Mouse (Mus musculus) embryonic facial prominence, embryonic 10.5 days (tissue): Measurements from ENCODE around the gene Olfr71. TPM values are rescaled to one million over a fixed set of nuclear protein-coding genes. Genes with fewer than 3 reads are reported as not detected.

Source experiments
- DNase-seq: peaks from one replicate; pipeline ENCODE4 v3.0.0-alpha.2; 2017; ENCODE audit warnings: low spot score
- H3K27ac ChIP-seq: fragments of 300-500 bp; sonication (generic); replicated peaks from 2 replicates; pipeline ENCODE4 v1.5.1; 2016; ENCODE audit warnings: mild to moderate bottlenecking
- H3K27me3 ChIP-seq: fragments of 300-500 bp; sonication (generic); replicated peaks from 2 replicates; pipeline ENCODE4 v1.6.1; 2016; ENCODE audit warnings: low read depth, mild to moderate bottlenecking; ENCODE audit not compliant: poor library complexity, severe bottlenecking
- H3K36me3 ChIP-seq: fragments of 300-500 bp; sonication (generic); replicated peaks from 2 replicates; pipeline ENCODE4 v1.6.1; 2016; ENCODE audit warnings: mild to moderate bottlenecking, moderate library complexity
- H3K4me1 ChIP-seq: fragments of 300-500 bp; sonication (generic); 2 replicates; pipeline ENCODE4 v1.6.1; 2016
- H3K4me3 ChIP-seq: fragments of 300-500 bp; sonication (generic); 2 replicates; pipeline ENCODE4 v1.5.1; 2016; ENCODE audit warnings: mild to moderate bottlenecking, moderate library complexity
- H3K9me3 ChIP-seq: fragments of 300-500 bp; sonication (generic); 2 replicates; pipeline ENCODE4 v1.6.1; 2016; ENCODE audit warnings: mild to moderate bottlenecking
- WGBS: fragments of 180-500 bp; shearing (Covaris S2); methylation state at CpG from one replicate; pipeline ENCODE4 v1.1.7; 2016; 5-methylcytosine and 5-hydroxymethylcytosine counted together
- polyA plus RNA-seq: library from polyadenylated mRNA; unstranded; fragments of >200 nt; fragmentation: Nextera tagmentation; extraction: Ambion mirVana; gene quantifications from 2 replicates; pipeline ENCODE4 v1.2.1, GENCODE M21; 2016

Olfr71 gene
- polyA plus RNA-seq, 1 experiment from 2014 or later, result not detected

DNA sequence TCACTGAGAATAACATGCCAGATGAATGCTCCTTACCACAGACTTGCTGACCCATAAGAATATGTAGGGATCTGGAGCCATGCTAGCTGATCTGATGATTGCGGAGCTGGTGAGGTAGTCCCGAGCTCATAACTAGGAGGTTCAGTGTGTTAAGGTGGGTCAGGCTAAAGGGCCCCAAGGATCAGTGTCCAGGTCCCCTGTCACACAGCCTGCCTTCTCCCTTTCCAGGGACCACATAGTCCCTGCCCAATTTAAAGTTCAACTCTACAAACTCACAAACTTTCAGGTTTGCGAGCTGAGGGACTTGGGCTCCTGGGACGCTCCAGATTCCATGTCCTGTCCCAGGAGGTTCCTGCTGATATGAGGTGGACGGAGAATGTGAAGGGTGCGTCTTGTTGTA is 9.3 kb downstream of the Olfr71 start, which contains the start of gene Olfr70:
Gene Olfr70, minus strand, starts transcription at position 101 of the 400 bp plus-strand sequence.
- Histone ChIP-seq H3K9me3 (no peaks in the 10 kb centered on the region), H3K4me3 (no peak within 1 kb of the TSS), H3K27ac (no peak within 1 kb of the TSS), H3K36me3 (no peaks in the 10 kb centered on the region), H3K4me1 (no peaks in the 10 kb centered on the region), H3K27me3 (0 out of 2 replicates have a peak, but pooled peaks cover under 1% of the 10 kb centered on the region)
- DNase-seq, result no peak
- WGBS, result 87% methylated on average over 6 of the region's 6 CpGs

DNA sequence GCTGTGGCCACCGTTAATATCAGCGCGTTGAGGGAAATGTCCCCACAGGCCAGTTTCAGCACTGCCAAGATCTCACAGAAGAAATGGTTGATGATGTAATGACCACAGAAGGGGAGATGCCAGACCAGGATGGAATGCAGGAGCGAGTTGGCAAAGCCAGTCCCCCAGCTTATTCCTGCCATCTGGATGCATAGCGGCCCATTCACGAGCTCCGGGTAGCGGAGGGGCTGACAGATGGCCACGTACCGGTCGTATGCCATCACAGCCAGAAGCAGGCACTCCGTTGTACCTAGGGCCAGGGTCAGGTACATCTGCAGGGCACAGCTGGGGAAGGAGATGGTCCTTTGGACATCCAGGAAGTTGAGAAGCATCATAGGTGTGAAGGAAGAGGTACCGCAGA is 13.5 kb downstream of the Olfr71 start:
- no peak overlapping the region for H3K4me3 ChIP-seq
- no peak for DNase-seq
- 93% methylated on average over 13 of the region's 13 CpGs for WGBS

DNA sequence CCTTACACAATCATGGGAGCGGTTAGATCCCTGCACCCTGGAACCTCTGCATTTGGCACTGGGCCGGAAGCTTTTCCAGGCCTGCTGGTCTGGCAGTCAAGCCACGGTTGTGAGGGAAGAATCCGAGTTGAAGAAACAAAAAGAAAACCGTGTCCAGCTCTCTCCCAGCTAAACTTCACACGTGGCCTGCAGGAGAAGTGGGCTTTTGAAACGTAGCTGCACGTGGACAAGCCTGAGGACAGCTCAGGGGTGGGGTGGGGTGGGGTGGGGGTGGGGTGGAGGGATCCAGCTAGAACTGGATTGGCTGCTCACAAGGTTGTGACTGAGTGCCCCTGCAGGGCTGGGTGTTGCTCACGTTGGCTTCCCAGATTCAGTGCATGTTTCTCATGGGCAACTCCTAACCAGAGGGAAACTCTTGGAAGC is 14.8 kb downstream of the Olfr71 start:
- Histone ChIP-seq H3K27me3 (no peaks in the 10 kb centered on the region), H3K4me1 (0 out of 2 replicates have a peak, but pooled peaks cover 8% of the 10 kb centered on the region), H3K9me3 (no peaks in the 10 kb centered on the region), H3K4me3 (no peak overlapping the region), H3K27ac (no peak overlapping the region; the same call in 1 of the 2 replicates), H3K36me3 (no peaks in the 10 kb centered on the region; the same call in 1 of the 2 replicates)
- WGBS, result 36% methylated on average over 9 of the region's 9 CpGs
- DNase-seq, result no peak

More for the DNA sequence above, 13.5 kb downstream of the Olfr71 start:
- H3K27ac ChIP-seq, result no peak overlapping the region
- H3K4me1 ChIP-seq, result 0 out of 2 replicates have a peak, but pooled peaks cover 8% of the 10 kb centered on the region
- H3K9me3 ChIP-seq, result no peaks in the 10 kb centered on the region
- no peaks in the 10 kb centered on the region for H3K36me3 ChIP-seq
- H3K27me3 ChIP-seq, result no peaks in the 10 kb centered on the region

DNA sequence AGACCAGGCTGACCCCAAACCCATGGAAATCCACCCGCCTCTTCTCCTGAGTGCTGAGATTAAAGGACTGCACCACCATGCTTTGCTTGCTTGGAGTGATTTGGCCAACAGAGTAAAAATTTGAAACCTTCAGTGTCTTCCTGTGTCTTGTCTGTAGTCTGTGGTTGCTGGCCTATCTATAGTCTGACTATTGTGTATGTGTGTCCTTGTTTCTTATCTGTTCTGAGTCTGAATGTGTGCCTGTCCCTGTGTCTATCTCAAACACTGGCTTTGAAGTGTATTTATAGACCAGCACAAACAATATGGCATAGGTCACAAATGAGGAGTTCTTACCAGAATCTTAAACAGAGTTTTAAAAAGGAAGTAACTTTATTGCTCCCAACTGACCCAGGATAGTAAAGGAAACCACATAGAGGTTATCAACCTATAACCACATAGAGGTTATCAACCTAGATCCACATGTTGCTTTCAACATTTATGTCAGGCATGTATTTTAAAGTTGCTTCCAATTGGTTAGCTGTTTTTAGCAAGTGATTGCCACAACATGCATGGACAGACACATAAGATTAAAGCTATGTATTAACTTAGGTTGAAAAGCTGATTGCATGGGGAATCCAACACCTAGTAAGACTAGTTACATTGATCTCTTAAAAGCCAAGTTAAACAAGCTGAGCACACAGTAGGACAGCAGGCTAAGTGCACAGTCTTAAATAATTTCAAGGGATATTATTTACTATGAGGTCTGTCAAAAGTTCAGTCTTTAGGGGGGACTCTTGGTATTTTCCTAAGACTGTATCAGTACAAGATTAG is 15.4 kb downstream of the Olfr71 start:
- Histone ChIP-seq H3K36me3 (peaks cover 6% of the 10 kb centered on the region), H3K4me3 (no peak overlapping the region), H3K9me3 (no peaks in the 10 kb centered on the region), H3K27ac (no peak overlapping the region; the same call in 1 of the 2 replicates), H3K4me1 (0 out of 2 replicates have a peak, but pooled peaks cover 8% of the 10 kb centered on the region), H3K27me3 (no peaks in the 10 kb centered on the region)
- WGBS, result 77% methylated on average over 1 of the region's 1 CpGs
- no peak for DNase-seq

DNA sequence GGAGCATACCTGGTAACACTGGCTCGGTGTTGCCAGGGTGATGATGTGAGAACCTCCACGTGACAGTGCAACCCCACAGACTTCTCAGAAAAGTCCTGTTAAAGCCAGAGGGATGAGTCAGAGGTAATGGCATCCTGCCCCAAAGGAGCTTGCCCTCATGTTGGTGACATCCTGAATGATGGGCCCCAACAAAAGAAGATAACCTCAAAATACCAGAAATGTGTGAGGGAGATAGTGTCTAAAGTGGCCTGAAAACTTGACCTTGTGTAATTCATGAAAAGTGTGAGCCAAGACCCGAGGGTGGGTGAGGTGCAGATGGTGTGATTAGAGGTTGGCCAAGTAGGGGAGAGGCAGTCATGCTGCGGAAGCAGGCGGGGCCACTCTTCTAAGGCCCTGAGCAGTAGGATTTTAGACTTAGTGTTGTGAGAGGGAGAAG is 16.2 kb downstream of the Olfr71 start:
- no peaks in the 10 kb centered on the region for H3K27me3 ChIP-seq
- no peak overlapping the region for H3K4me3 ChIP-seq
- H3K36me3 ChIP-seq, result peaks cover 10% of the 10 kb centered on the region
- WGBS, result 87% methylated on average over 5 of the region's 5 CpGs
- H3K9me3 ChIP-seq, result no peaks in the 10 kb centered on the region
- 0 out of 2 replicates have a peak, but pooled peaks cover 8% of the 10 kb centered on the region for H3K4me1 ChIP-seq
- no peak for DNase-seq
- H3K27ac ChIP-seq, result no peak overlapping the region

DNA sequence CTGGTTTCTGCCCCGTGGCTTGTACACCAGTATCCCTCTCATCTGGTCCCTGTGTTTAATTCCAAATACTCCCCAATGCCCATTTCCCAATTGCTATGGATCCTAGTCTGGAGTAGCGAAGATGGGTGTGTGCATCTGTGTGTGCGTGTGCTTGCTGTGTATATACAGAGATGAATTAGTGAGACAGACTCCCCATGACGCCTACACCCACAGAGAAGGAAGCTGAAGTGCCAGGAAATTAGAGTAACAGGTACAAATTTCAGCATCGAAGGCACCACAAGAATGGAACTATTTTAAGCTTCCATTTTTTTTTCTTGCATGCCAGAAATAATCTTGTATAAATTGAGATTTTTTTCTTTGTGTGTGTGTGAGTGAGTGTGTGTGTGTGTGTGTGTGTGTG is 19.0 kb downstream of the Olfr71 start:
- WGBS, result 83% methylated on average over 5 of the region's 5 CpGs
- H3K4me3 ChIP-seq, result no peak overlapping the region
- no peak overlapping the region for H3K27ac ChIP-seq
- DNase-seq, result no peak
- H3K27me3 ChIP-seq, result no peaks in the 10 kb centered on the region
- H3K36me3 ChIP-seq, result peaks cover 15% of the 10 kb centered on the region
- no peaks in the 10 kb centered on the region for H3K9me3 ChIP-seq
- 0 out of 2 replicates have a peak, but pooled peaks cover 8% of the 10 kb centered on the region for H3K4me1 ChIP-seq

DNA sequence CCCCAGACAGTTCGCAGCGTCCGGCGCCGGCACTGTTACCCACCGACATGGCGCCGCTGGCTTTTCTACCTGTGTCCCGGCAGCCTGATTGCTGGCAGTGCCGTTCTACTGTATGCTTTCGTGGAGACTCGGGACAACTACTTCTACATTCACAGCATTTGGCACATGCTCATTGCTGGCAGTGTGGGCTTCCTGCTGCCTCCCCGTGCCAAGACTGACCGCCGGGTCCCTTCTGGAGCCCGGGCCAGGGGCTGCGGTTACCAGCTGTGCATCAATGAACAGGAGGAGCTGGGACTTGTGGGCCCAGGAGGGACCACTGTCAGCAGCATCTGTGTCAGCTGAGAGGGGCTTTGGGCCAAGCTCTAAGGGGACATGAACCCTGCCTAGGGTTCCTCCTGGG is 20.0 kb downstream of the Olfr71 start:
- Histone ChIP-seq H3K4me3 (no peak overlapping the region), H3K27me3 (no peaks in the 10 kb centered on the region), H3K36me3 (peaks cover 25% of the 10 kb centered on the region), H3K4me1 (0 out of 2 replicates have a peak, but pooled peaks cover 2% of the 10 kb centered on the region), H3K9me3 (no peaks in the 10 kb centered on the region), H3K27ac (no peak overlapping the region)
- DNase-seq, result no peak
- 93% methylated on average over 17 of the region's 17 CpGs for WGBS

DNA sequence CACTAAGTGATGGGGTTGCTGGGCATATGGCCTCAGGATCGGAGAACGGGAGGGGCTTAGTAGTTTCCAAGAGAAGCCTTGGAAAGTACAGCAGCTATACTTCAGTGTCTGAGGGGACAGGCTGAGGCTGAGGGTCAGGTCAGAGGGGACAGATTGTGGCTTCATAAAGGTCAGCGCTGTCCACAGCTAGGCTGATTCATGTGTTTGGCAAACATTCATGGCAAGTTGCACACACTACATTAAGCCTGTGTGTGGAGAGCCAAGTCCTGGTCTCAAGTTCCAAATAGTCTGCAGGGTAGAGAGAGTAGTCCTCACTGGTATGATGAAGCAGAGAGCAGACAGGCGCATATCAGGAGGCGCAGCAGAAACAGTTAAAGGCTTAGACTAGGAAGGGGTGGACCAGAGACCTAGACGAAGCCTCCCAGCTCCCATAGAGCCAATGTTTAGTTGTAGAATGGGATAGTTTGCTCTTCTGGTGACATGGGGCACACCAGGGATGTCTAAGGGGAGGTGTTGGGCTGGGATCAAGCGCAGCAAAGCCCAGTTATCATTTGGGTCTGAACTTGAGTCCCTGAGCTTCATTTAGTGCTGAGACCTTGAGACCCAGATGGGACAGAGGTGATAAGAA is 30.5 kb downstream of the Olfr71 start:
- no peaks in the 10 kb centered on the region for H3K4me1 ChIP-seq
- H3K36me3 ChIP-seq, result peaks cover 50% of the 10 kb centered on the region
- H3K27me3 ChIP-seq, result no peaks in the 10 kb centered on the region
- no peaks in the 10 kb centered on the region for H3K9me3 ChIP-seq
- no peak for DNase-seq
- no peak overlapping the region for H3K4me3 ChIP-seq
- WGBS, result 87% methylated on average over 7 of the region's 7 CpGs
- no peak overlapping the region for H3K27ac ChIP-seq

DNA sequence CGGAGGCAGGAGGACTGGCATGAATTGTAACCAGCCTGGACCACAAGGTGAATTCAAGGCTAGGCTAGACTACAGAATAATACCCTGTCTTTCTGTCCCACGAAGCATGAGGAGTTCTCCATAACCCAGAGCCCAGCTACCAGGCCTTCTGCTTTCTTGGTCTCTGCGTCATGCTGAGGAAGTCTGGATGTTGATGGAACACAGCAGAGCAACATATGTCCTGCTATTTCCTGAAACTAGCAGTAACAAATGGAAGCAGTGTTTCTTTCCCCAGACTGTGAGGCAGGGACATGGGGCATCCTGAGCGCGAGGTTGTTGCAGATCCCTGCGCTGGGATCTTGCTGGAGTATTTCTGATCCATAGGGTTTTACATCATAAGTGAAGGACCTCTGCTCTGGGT is 31.5 kb downstream of the Olfr71 start:
- H3K9me3 ChIP-seq, result no peaks in the 10 kb centered on the region
- 0 out of 2 replicates have a peak, but pooled peaks cover 1% of the 10 kb centered on the region for H3K4me1 ChIP-seq
- no peak overlapping the region for H3K27ac ChIP-seq
- peaks cover 57% of the 10 kb centered on the region for H3K36me3 ChIP-seq
- no peaks in the 10 kb centered on the region for H3K27me3 ChIP-seq
- DNase-seq, result no peak
- WGBS, result 88% methylated on average over 6 of the region's 6 CpGs
- no peak overlapping the region for H3K4me3 ChIP-seq

DNA sequence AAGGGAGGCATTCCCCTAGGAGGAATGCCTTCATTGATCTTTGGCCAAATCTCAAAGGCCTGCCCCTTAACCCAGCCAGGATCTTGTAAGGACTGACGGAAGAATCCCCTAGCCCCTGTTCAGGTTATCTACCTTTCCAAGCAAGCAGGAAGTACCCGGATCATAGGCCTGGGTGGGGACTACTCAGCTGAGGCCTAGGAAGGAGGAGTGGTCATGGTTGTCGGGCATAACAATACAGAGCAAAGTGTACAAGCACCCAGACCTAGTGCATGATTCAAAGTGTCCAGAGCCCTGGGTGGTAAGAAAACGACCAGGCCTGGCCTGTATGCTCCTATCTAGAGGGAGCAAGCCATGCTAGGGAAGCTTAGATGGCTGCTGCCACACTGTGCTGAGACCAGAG is 34.4 kb downstream of the Olfr71 start:
- no peak overlapping the region for H3K27ac ChIP-seq
- 74% methylated on average over 4 of the region's 4 CpGs for WGBS

DNA sequence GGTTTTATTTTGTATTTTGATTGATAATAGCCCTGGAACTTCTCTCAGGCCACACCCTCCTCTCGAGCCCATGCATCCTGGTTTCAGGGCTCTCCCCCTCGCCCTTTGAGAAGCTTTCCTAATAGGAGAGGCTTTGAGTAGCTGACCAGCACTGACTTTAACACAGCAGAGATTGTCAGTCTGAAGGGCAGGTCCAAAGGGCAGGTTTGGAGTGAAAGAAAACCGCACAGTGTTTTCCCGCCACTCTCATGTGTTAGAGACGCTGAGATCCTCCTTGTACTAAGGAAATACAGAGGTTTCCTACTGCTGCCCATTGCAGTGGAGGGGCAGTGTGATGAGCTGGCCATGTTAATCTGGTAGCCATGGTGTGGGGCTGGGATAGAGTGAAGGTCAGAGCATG is 35.1 kb downstream of the Olfr71 start:
- no peak for DNase-seq
- WGBS, result 71% methylated on average over 5 of the region's 5 CpGs
- Histone ChIP-seq H3K27me3 (peaks cover 15% of the 10 kb centered on the region), H3K4me3 (no peak overlapping the region), H3K36me3 (peaks cover 35% of the 10 kb centered on the region), H3K4me1 (peaks cover 28% of the 10 kb centered on the region), H3K9me3 (no peaks in the 10 kb centered on the region), H3K27ac (no peak overlapping the region)

More for the DNA sequence above, 34.4 kb downstream of the Olfr71 start:
- Histone ChIP-seq H3K27me3 (peaks cover 10% of the 10 kb centered on the region), H3K4me1 (peaks cover 22% of the 10 kb centered on the region), H3K9me3 (no peaks in the 10 kb centered on the region), H3K36me3 (peaks cover 37% of the 10 kb centered on the region), H3K4me3 (no peak overlapping the region)
- DNase-seq, result no peak

DNA sequence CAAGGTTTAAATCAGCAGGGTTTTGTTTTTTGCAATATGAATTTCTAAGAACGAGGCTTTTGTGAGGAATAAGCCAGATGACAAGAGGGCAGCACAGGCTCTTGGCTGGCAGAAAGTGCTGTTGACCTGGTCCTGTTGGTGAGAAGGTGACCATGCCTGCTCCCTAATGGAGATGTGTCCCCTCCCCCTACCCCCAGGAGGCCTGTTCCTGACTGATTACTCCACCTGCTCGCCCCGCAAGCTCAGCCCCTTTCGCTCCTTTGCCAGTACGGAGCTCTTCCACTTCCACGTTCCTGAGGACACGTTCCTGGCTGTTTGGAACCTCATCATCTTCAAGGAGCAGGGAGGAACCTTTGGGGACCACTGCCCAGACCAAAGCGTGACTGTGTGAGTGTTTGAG is 36.4 kb downstream of the Olfr71 start:
- peaks cover 18% of the 10 kb centered on the region for H3K27me3 ChIP-seq
- H3K36me3 ChIP-seq, result peaks cover 33% of the 10 kb centered on the region
- no peak for DNase-seq
- H3K27ac ChIP-seq, result no peak overlapping the region
- peaks cover 39% of the 10 kb centered on the region for H3K4me1 ChIP-seq
- no peaks in the 10 kb centered on the region for H3K9me3 ChIP-seq
- H3K4me3 ChIP-seq, result no peak overlapping the region
- 81% methylated on average over 8 of the region's 8 CpGs for WGBS
